Mouse (Mus musculus) liver, embryonic 15.5 days (tissue): ENCODE data around the gene 9930021J03Rik. TPM values are rescaled to one million over a fixed set of nuclear protein-coding genes. Genes with fewer than 3 reads are reported as not detected.

ENCODE experiments used
- ATAC-seq: fragments of 200-750 bp; cut with Nextera tagmentation; 2 replicates; pipeline ENCODE4 v1.8.0; 2017; ENCODE audit warnings: moderate number of reproducible peaks, mild to moderate bottlenecking, moderate library complexity; ENCODE audit not compliant: insufficient read depth
- H3K27ac ChIP-seq: fragments of 300-500 bp; sonication (generic); replicated peaks from 2 replicates; pipeline ENCODE4 v1.5.1; 2015; ENCODE audit warnings: mild to moderate bottlenecking, inconsistent platforms
- H3K27me3 ChIP-seq: fragments of 300-500 bp; sonication (generic); 2 replicates; pipeline ENCODE4 v1.6.1; 2015; ENCODE audit warnings: mild to moderate bottlenecking, inconsistent platforms
- H3K36me3 ChIP-seq: fragments of 300-500 bp; sonication (generic); replicated peaks from 2 replicates; pipeline ENCODE4 v1.6.1; 2015; ENCODE audit warnings: moderate library complexity, mild to moderate bottlenecking, inconsistent platforms
- H3K4me1 ChIP-seq: fragments of 300-500 bp; sonication (generic); replicated peaks from 2 replicates; pipeline ENCODE4 v1.6.1; 2015; ENCODE audit warnings: inconsistent platforms
- H3K4me2 ChIP-seq: fragments of 300-500 bp; sonication (generic); 2 replicates; pipeline ENCODE4 v1.6.1; 2015; ENCODE audit warnings: moderate library complexity, mild to moderate bottlenecking, inconsistent platforms
- H3K4me3 ChIP-seq: fragments of 300-500 bp; sonication (generic); replicated peaks from 2 replicates; pipeline ENCODE4 v1.5.1; 2015; ENCODE audit warnings: mild to moderate bottlenecking, inconsistent platforms
- H3K9ac ChIP-seq: fragments of 300-500 bp; sonication (generic); 2 replicates; pipeline ENCODE4 v1.6.1; 2015; ENCODE audit warnings: moderate library complexity, mild to moderate bottlenecking, inconsistent platforms
- H3K9me3 ChIP-seq: fragments of 300-500 bp; sonication (generic); replicated peaks from 2 replicates; pipeline ENCODE4 v1.6.1; 2016; ENCODE audit warnings: inconsistent platforms
- WGBS: fragments of 180-500 bp; shearing (Covaris S2); methylation state at CpG from one replicate; pipeline ENCODE4 v1.1.7; 2015; ENCODE audit warnings: mixed read lengths; ENCODE audit not compliant: insufficient replicate concordance; 5-methylcytosine and 5-hydroxymethylcytosine counted together
- polyA plus RNA-seq: library from polyadenylated mRNA; unstranded; fragments of >200 nt; fragmentation: Nextera tagmentation; extraction: Ambion mirVana; gene quantifications from 2 replicates; pipeline ENCODE4 v1.2.1, GENCODE M21; 2015

Gene 9930021J03Rik
- polyA plus RNA-seq, 1 experiment from 2014 or later, result 1.4 TPM

DNA sequence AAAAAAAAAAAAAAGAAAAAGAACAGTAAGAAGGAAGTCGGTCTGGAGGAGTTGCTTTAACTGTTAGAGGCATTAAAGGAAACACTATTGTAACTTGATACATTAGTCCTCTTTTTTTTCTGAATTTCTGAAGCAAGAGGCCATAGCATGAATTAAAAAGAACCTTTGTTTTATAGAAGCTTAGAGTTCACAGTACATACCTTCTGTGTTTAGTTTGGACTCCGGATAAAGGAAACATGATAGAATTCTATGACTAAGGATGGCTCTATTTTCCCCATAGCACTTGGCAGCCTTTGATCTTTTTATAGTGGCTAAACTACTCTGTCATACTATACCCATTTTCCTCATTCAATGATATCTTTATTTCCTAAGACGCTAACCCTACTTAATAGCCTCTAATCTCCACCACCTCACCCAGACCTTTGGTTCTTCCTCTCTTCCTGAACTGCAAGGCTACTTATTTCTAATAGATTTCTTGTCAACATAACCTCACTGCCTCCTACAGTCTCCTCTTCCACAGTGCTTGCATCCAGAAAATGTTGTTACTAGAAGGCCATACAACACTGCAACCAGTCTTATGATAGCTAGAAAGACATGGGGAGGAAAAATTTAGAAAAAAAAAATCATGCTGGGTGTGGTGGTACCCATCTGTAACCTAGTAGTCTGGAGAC, 29.7 kb upstream of the 9930021J03Rik start:
- no peaks in the 10 kb centered on the region for H3K9me3 ChIP-seq
- no peak for ATAC-seq
- WGBS, result 59% methylated on average over 3 of the region's 3 CpGs

DNA sequence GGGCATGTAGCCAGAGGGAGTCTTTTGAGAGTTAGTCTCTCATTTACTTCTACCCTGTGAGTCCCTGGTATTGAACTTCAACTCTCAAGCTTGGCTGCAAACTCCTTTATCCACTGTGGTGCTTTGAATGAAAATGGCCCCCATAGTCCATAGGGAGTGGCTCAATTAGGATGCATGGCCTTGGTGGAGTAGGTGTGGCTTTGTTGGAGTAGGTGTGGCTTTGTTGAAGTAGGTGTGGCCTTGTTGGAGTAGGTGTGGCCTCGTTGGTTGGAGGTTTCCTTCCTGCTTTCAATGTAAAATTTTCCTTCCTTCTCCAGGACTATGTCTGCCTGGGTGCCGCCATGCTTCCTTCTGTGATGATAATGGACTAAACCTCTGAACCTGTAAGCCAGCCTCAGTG, 25.1 kb upstream of the 9930021J03Rik start:
- H3K27me3 ChIP-seq, result no peaks in the 10 kb centered on the region; the same call in 1 of the 2 replicates
- no peaks in the 10 kb centered on the region for H3K36me3 ChIP-seq
- H3K9me3 ChIP-seq, result no peaks in the 10 kb centered on the region
- no peak for ATAC-seq
- no peak overlapping the region for H3K27ac ChIP-seq
- 59% methylated on average over 2 of the region's 2 CpGs for WGBS
- no peak overlapping the region for H3K9ac ChIP-seq
- H3K4me1 ChIP-seq, result no peaks in the 10 kb centered on the region
- H3K4me3 ChIP-seq, result no peak overlapping the region
- no peak overlapping the region for H3K4me2 ChIP-seq

More for the DNA sequence above, 29.7 kb upstream of the 9930021J03Rik start:
- Histone ChIP-seq H3K27ac (no peak overlapping the region), H3K4me1 (no peaks in the 10 kb centered on the region), H3K9ac (no peak overlapping the region), H3K36me3 (no peaks in the 10 kb centered on the region), H3K27me3 (no peaks in the 10 kb centered on the region), H3K4me2 (no peak overlapping the region), H3K4me3 (no peak overlapping the region)

DNA sequence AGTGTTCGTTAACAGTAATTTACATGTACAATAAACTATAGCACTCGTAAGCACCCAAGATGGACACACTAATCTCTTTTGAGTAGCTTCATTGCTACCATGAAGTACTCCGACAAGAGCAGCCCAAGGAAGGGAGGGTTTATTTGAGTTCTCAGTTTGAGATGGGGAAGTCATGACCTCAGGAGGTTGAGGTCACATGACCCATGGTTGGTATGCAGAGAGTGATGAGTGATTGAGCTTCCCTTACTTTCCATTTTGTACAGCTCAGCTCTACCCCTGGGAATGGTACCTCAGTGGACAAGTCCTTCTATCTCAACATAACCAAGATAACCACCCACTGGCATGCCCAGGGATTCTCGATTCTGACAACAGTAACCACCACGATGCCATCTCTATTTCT, 22.8 kb upstream of the 9930021J03Rik start:
- no peaks in the 10 kb centered on the region for H3K36me3 ChIP-seq
- no peak overlapping the region for H3K4me3 ChIP-seq
- no peaks in the 10 kb centered on the region; the same call in 1 of the 2 replicates for H3K27me3 ChIP-seq
- no peak for ATAC-seq
- no peak overlapping the region for H3K4me2 ChIP-seq
- H3K9me3 ChIP-seq, result no peaks in the 10 kb centered on the region
- H3K4me1 ChIP-seq, result peaks cover 7% of the 10 kb centered on the region; the same call in 1 of the 2 replicates
- WGBS, result 60% methylated on average over 5 of the region's 5 CpGs
- H3K9ac ChIP-seq, result no peak overlapping the region
- no peak overlapping the region for H3K27ac ChIP-seq

DNA sequence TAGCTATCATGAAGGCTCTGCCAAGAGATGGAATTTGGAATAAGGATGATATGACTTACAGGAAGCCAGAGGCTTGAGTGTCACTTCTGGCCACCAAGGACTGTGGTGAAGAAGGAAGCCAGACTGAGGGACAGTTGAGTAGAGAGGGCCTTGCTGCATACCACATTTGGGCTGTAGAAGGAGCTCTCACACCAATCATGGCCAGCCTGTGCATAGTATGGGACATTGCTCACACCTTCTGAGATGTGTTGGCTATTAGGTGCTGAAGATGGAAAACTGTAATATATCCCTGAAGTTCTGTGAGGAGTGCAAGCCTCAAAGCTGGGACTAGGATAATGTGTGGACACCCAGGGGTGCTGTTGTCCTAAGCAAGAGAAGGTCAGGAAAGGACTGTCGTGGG, 20.9 kb upstream of the 9930021J03Rik start:
- Histone ChIP-seq H3K4me3 (no peak overlapping the region), H3K27ac (no peak overlapping the region), H3K27me3 (no peaks in the 10 kb centered on the region; the same call in 1 of the 2 replicates), H3K9ac (no peak overlapping the region), H3K4me2 (no peak overlapping the region), H3K9me3 (no peaks in the 10 kb centered on the region), H3K36me3 (no peaks in the 10 kb centered on the region), H3K4me1 (peaks cover 9% of the 10 kb centered on the region; the same call in 1 of the 2 replicates)
- WGBS, result 44% methylated on average over 1 of the region's 1 CpGs
- ATAC-seq, result no peak

DNA sequence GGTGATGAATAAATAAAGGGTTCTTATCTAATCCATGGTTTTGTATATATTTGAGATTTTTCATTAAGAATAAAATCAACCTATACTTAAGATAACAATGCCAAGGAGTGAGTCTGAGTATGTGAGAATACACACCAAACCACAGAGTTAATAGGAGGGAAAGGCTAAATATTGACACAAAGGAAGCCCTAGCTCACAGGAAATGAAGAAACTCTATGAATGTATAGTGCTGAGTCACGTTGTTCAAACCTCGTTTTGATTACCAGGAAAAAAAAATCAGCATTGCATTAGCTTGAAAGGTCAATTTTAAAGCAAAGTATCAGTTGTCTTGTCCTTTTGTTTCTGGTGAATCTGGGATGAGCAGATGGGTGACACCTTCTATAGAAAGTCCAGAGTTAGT, 19.2 kb upstream of the 9930021J03Rik start:
- no peaks in the 10 kb centered on the region for H3K9me3 ChIP-seq
- 8% methylated on average over 2 of the region's 2 CpGs for WGBS
- ATAC-seq, result no peak
- no peaks in the 10 kb centered on the region; the same call in 1 of the 2 replicates for H3K27me3 ChIP-seq
- H3K4me1 ChIP-seq, result peaks cover 9% of the 10 kb centered on the region; the same call in 1 of the 2 replicates
- no peak overlapping the region for H3K9ac ChIP-seq
- H3K27ac ChIP-seq, result no peak overlapping the region
- H3K4me2 ChIP-seq, result no peak overlapping the region
- H3K36me3 ChIP-seq, result no peaks in the 10 kb centered on the region
- no peak overlapping the region for H3K4me3 ChIP-seq

DNA sequence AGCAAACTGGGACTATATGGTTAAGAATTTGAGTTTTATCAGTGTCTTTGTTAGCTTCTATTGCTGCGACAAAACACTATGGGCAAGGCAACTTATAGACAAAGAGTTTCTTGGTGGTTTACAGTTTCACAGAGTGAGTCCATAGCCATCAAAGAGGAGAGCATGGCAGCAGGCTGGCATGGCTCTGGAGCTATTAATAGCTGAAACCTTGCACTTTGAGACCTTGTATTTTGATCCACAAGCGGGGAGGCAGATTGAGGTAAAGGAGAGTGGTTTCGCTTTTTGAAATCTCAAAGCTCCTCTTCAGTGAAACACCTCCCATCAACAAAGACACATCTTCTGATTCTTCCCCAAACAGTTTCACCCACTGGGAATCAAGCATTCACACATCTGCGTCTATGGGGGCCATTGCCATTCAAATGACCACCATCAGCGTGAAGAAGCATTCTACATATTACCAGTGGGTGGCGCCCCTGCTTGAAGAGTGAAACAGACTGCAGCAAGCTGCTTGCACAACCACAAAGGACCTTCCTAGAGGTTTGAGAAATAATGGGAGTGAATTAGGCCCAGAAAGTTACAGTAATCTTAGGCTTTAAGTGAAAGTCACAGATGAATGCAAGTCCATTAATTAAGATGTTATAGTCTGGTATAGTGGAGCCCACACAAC, 18.4 kb upstream of the 9930021J03Rik start:
- WGBS, result 48% methylated on average over 6 of the region's 6 CpGs
- no peaks in the 10 kb centered on the region for H3K36me3 ChIP-seq
- no peaks in the 10 kb centered on the region for H3K9me3 ChIP-seq
- no peak overlapping the region for H3K27ac ChIP-seq
- no peaks in the 10 kb centered on the region; the same call in 1 of the 2 replicates for H3K27me3 ChIP-seq
- ATAC-seq, result no peak
- no peak overlapping the region for H3K4me3 ChIP-seq
- H3K4me1 ChIP-seq, result peaks cover 9% of the 10 kb centered on the region; the same call in 1 of the 2 replicates
- H3K4me2 ChIP-seq, result no peak overlapping the region
- H3K9ac ChIP-seq, result no peak overlapping the region

DNA sequence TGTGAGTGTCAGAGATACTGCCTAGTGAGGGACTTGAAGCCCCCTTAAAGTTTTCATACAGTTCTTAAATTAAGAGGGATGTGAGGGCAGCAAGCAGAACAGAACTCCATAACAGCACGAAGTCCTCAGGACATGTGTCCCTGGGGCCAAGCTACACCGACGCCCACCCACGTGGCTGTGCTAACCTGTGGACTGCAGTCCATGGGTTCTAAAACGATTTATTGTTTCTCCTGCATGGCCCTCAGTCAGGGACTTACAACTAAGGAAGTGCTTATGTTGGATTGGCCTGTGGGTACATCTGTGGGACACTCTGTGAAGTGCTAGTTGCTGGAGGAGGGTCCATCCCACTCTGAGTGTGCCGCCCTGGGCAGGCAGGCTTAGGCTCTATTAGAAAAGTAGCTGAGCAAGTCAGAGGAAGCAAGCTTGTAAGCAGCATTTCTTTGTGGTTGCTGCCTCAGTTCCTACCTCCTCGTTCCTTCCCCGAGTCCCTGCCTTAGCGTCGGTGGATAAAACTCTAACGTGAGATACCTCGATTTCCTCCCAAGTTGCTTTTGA, 17.7 kb upstream of the 9930021J03Rik start:
- WGBS, result 53% methylated on average over 12 of the region's 12 CpGs
- ATAC-seq, result no peak
- Histone ChIP-seq H3K4me2 (no peak overlapping the region), H3K27ac (no peak overlapping the region), H3K27me3 (no peaks in the 10 kb centered on the region; the same call in 1 of the 2 replicates), H3K9ac (no peak overlapping the region), H3K4me3 (no peak overlapping the region), H3K4me1 (peaks cover 9% of the 10 kb centered on the region; the same call in 1 of the 2 replicates), H3K9me3 (no peaks in the 10 kb centered on the region), H3K36me3 (no peaks in the 10 kb centered on the region)

DNA sequence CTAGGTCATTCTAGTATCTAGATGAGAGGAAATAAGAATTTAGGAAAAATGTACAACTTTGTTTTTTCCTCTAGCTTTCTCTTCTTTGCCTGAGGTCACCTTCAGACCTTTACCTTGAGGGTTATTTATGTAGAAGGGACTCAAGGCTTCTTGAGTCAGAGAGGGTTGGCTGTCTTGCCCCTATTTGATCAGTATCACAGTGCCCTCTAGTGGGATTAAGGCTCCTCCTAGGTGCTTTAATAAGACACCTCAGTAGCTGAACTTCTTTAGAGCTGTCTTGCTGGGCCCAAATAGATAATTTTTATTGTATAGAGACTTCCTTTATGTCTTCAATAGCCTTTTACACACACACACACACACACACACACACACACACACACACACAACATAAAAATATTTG, 15.2 kb upstream of the 9930021J03Rik start:
- ATAC-seq, result no peak

DNA sequence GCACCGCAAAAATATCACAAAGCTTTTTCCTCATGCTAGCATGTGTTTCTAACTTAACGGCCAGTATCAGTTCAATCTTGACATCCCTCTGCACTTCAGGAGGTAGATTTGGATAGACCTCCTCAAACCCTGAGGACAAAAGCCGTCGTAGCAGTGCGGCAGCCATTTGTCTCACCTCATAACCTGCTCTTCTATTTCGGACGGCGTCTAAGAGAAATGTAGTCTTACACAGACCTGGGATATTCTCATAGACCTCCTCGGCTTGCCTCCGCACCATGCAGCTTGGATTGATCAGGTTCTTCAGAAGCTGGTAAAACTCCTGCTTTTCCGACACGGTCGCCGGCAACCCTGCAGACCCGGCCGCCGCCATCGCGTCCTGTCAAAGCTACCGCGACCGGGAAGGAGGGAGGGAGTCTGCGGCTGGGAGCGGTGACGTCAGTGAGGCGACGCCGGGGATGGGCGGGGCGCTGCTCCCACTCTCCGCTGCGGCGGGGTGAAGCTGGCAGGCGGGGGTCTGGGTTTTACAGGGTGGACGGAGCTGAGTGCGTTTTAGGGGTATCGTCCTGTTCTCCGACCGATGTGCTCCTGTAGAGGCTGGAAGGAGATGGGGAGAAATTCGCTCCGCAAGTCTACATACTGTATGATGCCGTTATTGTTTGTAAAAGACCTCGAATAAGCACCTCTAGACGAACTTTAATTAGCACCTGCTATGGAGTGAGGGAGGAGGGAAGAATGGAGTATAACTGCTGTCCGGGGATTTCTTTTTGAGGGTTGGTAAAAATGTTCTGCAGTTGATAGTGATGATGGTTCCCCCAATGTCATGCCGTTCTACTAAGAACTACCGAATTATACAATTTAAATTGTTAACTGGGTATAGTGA, 7.0 kb upstream of the 9930021J03Rik start, which contains the start of gene Ranbp6:
Gene Ranbp6 (minus strand): TSS at position 394 of the 880 bp plus-strand sequence.
- 0 out of 2 replicates have a peak, but pooled peaks cover 3% of the 10 kb centered on the region for H3K27me3 ChIP-seq
- peaks cover 19% of the 10 kb centered on the region for H3K4me1 ChIP-seq
- 0 out of 2 replicates have a peak within 1 kb of the TSS, but pooled peaks have one; percentile 33 for H3K27ac ChIP-seq
- peak within 1 kb of the TSS; percentile 80 for H3K4me3 ChIP-seq
- no peaks in the 10 kb centered on the region for H3K9me3 ChIP-seq
- WGBS, result 1% methylated on average over 47 of the region's 47 CpGs
- peak within 1 kb of the TSS; percentile 75 for H3K9ac ChIP-seq
- ATAC-seq, result peak; percentile 94
- peak within 1 kb of the TSS; percentile 89 for H3K4me2 ChIP-seq
- H3K36me3 ChIP-seq, result peaks cover 26% of the 10 kb centered on the region

More for the DNA sequence above, 15.2 kb upstream of the 9930021J03Rik start:
- Histone ChIP-seq H3K4me1 (peaks cover 9% of the 10 kb centered on the region; the same call in 1 of the 2 replicates), H3K27me3 (no peaks in the 10 kb centered on the region), H3K9me3 (no peaks in the 10 kb centered on the region), H3K4me3 (no peak overlapping the region), H3K36me3 (no peaks in the 10 kb centered on the region), H3K9ac (no peak overlapping the region), H3K27ac (no peak overlapping the region), H3K4me2 (no peak overlapping the region)

DNA sequence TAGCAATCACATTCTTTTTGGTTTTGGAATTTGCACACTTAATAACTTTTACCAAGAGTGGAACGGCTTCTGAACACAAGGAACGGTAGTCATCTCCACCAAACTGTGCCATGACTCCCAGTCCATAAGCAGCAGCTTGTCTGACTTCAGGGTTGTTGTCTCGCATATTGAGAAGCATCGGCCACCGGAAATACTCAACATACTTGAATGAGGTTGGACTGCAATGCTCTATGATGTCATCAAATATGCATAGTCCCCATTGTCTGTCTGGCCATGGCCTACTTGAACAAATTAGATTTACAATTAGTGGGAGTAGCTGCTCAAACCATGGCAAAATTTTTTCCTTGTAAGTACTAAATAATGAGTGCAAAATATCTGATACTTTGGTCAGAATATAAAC, 4.2 kb upstream of the 9930021J03Rik start:
- H3K9me3 ChIP-seq, result no peaks in the 10 kb centered on the region
- peaks cover 26% of the 10 kb centered on the region for H3K36me3 ChIP-seq
- no peak overlapping the region for H3K4me2 ChIP-seq
- H3K27ac ChIP-seq, result no peak overlapping the region
- 82% methylated on average over 5 of the region's 5 CpGs for WGBS
- H3K27me3 ChIP-seq, result 0 out of 2 replicates have a peak, but pooled peaks cover 3% of the 10 kb centered on the region
- peaks cover 29% of the 10 kb centered on the region for H3K4me1 ChIP-seq
- ATAC-seq, result no peak
- no peak overlapping the region for H3K4me3 ChIP-seq
- no peak overlapping the region for H3K9ac ChIP-seq
